Mouse (Mus musculus) CH12.LX (cell line): Measurements from ENCODE around the gene Tbc1d2. TPM values are rescaled to one million over a fixed set of nuclear protein-coding genes. Genes with fewer than 3 reads are reported as not detected.

Source experiments
- DNase-seq: peaks from one replicate; pipeline ENCODE4 v3.0.0-alpha.2; 2013; ENCODE audit errors: extremely low read depth
- H3K27ac ChIP-seq: 2 replicates; pipeline ENCODE4 v1.5.1; 2012; ENCODE audit warnings: low read depth, mild to moderate bottlenecking, control low read depth, moderate library complexity; ENCODE audit not compliant: insufficient read depth
- H3K27me3 ChIP-seq: replicated peaks from 2 replicates; pipeline ENCODE3; 2012; ENCODE audit warnings: inconsistent platforms
- H3K36me3 ChIP-seq, 2 experiments: replicated peaks in 1 of 2; 2 replicates each; pipeline versions ENCODE3 to v1.6.1; 2012; ENCODE audit warnings: inconsistent platforms in 1 of 2, low read length in 1 of 2, mild to moderate bottlenecking in 1 of 2, mixed read lengths in 1 of 2, moderate library complexity in 1 of 2; ENCODE audit not compliant: control insufficient read depth in 1 of 2, insufficient read depth in 1 of 2
- H3K4me1 ChIP-seq, 2 experiments: 2 replicates each; pipeline ENCODE4 v1.6.1; 2012; ENCODE audit warnings: inconsistent platforms in 1 of 2, moderate library complexity in 1 of 2; ENCODE audit not compliant: insufficient read depth in 2 of 2, control insufficient read depth in 1 of 2
- H3K4me2 ChIP-seq: 2 replicates; pipeline ENCODE4 v1.6.1; 2012; ENCODE audit warnings: low read depth, mild to moderate bottlenecking, control low read depth; ENCODE audit not compliant: poor library complexity, insufficient read depth, severe bottlenecking
- H3K4me3 ChIP-seq, 3 experiments: fragments of 150-350 bp in 1 of 3; sonication (generic) in 1 of 3; replicated peaks in 1 of 3; 2 replicates each; pipeline versions ENCODE3 to v1.5.1; 2011 to 2012; ENCODE audit warnings: low read depth in 2 of 3, low read length in 2 of 3, mild to moderate bottlenecking in 2 of 3, moderate library complexity in 2 of 3, control low read depth in 1 of 3, improper control_type of control experiment in 1 of 3, inconsistent platforms in 1 of 3, mixed read lengths in 1 of 3; ENCODE audit not compliant: poor library complexity in 1 of 3
- H3K79me2 ChIP-seq: replicated peaks from 2 replicates; pipeline ENCODE4 v1.6.1; 2012; ENCODE audit warnings: mild to moderate bottlenecking, moderate library complexity; ENCODE audit not compliant: control insufficient read depth, poor library complexity, insufficient read depth, severe bottlenecking; ENCODE audit errors: extremely low read depth
- H3K9ac ChIP-seq: 2 replicates; pipeline ENCODE4 v1.6.1; 2012; ENCODE audit warnings: low read depth, mild to moderate bottlenecking, control low read depth, moderate library complexity; ENCODE audit not compliant: insufficient read depth
- H3K9me3 ChIP-seq: replicated peaks from 2 replicates; pipeline ENCODE3; 2012; ENCODE audit warnings: low read length, inconsistent platforms, mixed read lengths
- CHD1 ChIP-seq: IDR thresholded peaks from 2 replicates; pipeline ENCODE4 v1.6.1; 2012; ENCODE audit warnings: low read depth, low read length, improper control_type of control experiment, inconsistent platforms
- CHD2 ChIP-seq: IDR thresholded peaks from 2 replicates; pipeline ENCODE4 v1.6.1; 2011; ENCODE audit warnings: low read length, improper control_type of control experiment
- EP300 ChIP-seq: IDR thresholded peaks from 2 replicates; pipeline ENCODE4 v1.6.1; 2011; ENCODE audit warnings: low read length, improper control_type of control experiment
- GABPA ChIP-seq: IDR thresholded peaks from 2 replicates; pipeline ENCODE4 v1.6.1; 2012; ENCODE audit warnings: low read depth, low read length, improper control_type of control experiment, inconsistent platforms; ENCODE audit not compliant: insufficient replicate concordance
- JUN ChIP-seq: IDR thresholded peaks from 2 replicates; pipeline ENCODE4 v1.6.1; 2011; ENCODE audit warnings: low read depth, mild to moderate bottlenecking, low read length, improper control_type of control experiment, moderate library complexity; ENCODE audit not compliant: insufficient read depth
- JUND ChIP-seq: conservative IDR thresholded peaks from 2 replicates; pipeline ENCODE4 v1.6.1; 2011; ENCODE audit warnings: low read depth, low read length, improper control_type of control experiment
- MEF2A ChIP-seq: IDR thresholded peaks from 2 replicates; pipeline ENCODE4 v1.6.1; 2014; ENCODE audit warnings: low read depth, mild to moderate bottlenecking, inconsistent platforms, low read length, improper control_type of control experiment, borderline replicate concordance
- MXI1 ChIP-seq: IDR thresholded peaks from 2 replicates; pipeline ENCODE4 v1.6.1; 2011; ENCODE audit warnings: mild to moderate bottlenecking, low read depth, low read length, improper control_type of control experiment
- MYC ChIP-seq: IDR thresholded peaks from 2 replicates; pipeline ENCODE4 v1.6.1; 2011; ENCODE audit warnings: low read depth, mild to moderate bottlenecking, improper control_type of control experiment, low read length
- NELFE ChIP-seq: IDR thresholded peaks from 2 replicates; pipeline ENCODE4 v1.6.1; 2011; ENCODE audit warnings: low read depth, low read length, improper control_type of control experiment
- NRF1 ChIP-seq: IDR thresholded peaks from 2 replicates; pipeline ENCODE4 v1.6.1; 2014; ENCODE audit warnings: low read depth, mild to moderate bottlenecking, inconsistent platforms, low read length, improper control_type of control experiment, moderate library complexity
- RAD21 ChIP-seq: IDR thresholded peaks from 2 replicates; pipeline ENCODE4 v1.6.1; 2011; ENCODE audit warnings: low read depth, mild to moderate bottlenecking, low read length, improper control_type of control experiment, moderate library complexity
- SIN3A ChIP-seq: IDR thresholded peaks from 2 replicates; pipeline ENCODE4 v1.6.1; 2012; ENCODE audit warnings: low read length, improper control_type of control experiment, inconsistent platforms
- SMC3 ChIP-seq: IDR thresholded peaks from 2 replicates; pipeline ENCODE4 v1.6.1; 2011; ENCODE audit warnings: low read depth, low read length, improper control_type of control experiment
- TBP ChIP-seq: conservative IDR thresholded peaks from 2 replicates; pipeline ENCODE4 v1.6.1; 2011; ENCODE audit warnings: low read depth, low read length, improper control_type of control experiment
- TCF12 ChIP-seq: IDR thresholded peaks from 2 replicates; pipeline ENCODE4 v1.6.1; 2014; ENCODE audit warnings: low read depth, mild to moderate bottlenecking, inconsistent platforms, low read length, improper control_type of control experiment
- UBTF ChIP-seq: IDR thresholded peaks from 2 replicates; pipeline ENCODE4 v1.6.1; 2012; ENCODE audit warnings: low read depth, mild to moderate bottlenecking, inconsistent platforms, low read length, improper control_type of control experiment, moderate library complexity
- USF1 ChIP-seq: IDR thresholded peaks from 2 replicates; pipeline ENCODE4 v1.6.1; 2014; ENCODE audit warnings: low read depth, mild to moderate bottlenecking, inconsistent platforms, low read length, improper control_type of control experiment
- ZC3H11A ChIP-seq: IDR thresholded peaks from 2 replicates; pipeline ENCODE4 v1.6.1; 2012; ENCODE audit warnings: low read depth, mild to moderate bottlenecking, inconsistent platforms, low read length, improper control_type of control experiment
- dilution Hi-C: fragments of 300-500 bp; cut with MboI; formaldehyde crosslinking; loops from 2 replicates; pipeline ENCODE4 v1.14.3; 2020; ENCODE audit warnings: low sequenced_read_pairs; ENCODE audit not compliant: extremely low pct_unique_long_range_greater_than_20kb, extremely low pct_ligation_motif_present
- in situ Hi-C: fragments of 300-500 bp; cut with MboI; formaldehyde crosslinking; loops from 3 replicates; pipeline ENCODE4 v1.14.3; 2019; ENCODE audit warnings: low sequenced_read_pairs, low pct_ligation_motif_present, low pct_unique_long_range_greater_than_20kb, mixed read lengths
- polyA plus RNA-seq: library from polyadenylated mRNA; unstranded; fragments of >175 nt; gene quantifications from 2 replicates; pipeline ENCODE4 v1.2.1, GENCODE M21; 2012; ENCODE audit warnings: low read depth; ENCODE audit not compliant: insufficient read length
- total RNA-seq, 2 experiments: library from RNA; depleted of rRNA; stranded (reverse); fragments of 300-350 nt in 1 of 2; fragments of >200 nt in 1 of 2; gene quantifications; 2 replicates each; pipeline ENCODE4 v1.2.3; 2012 to 2014

Gene Tbc1d2
- total and polyA plus RNA-seq, 3 experiments: 0.12 to 1.1 (median 0.29) TPM

DNA sequence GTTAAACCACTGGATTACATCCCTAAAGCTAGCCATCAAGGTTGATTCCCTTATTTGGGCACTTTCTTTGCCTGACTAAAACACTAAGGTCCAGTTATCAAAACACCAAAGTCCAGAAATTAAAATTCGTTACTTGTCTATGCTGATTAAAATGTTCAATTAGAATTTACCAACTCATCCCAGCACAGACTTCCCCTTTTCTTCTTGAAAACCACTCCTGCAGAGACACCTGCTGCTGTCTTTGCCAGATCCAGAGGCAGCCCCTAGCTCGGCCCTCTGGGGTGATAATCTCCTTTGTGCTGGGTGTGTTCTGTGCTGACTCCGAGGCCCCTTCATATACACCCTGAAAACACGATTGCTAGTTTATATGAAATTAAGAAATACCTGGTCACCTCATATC lies 26.0 kb upstream of the Tbc1d2 start:
- no peak overlapping the region for H3K9ac ChIP-seq
- no peak for TF ChIP-seq CHD1
- no peak for TF ChIP-seq SIN3A
- TF ChIP-seq GABPA: no peak
- no peak for TF ChIP-seq CHD2
- no peak for TF ChIP-seq NRF1
- no peak for TF ChIP-seq NELFE
- no peak for TF ChIP-seq UBTF
- no peak for TF ChIP-seq EP300
- TF ChIP-seq TBP: no peak
- no peak for TF ChIP-seq SMC3
- no peak for TF ChIP-seq MEF2A
- TF ChIP-seq, all 38 proteins: peak for 0
- dilution Hi-C loops (no loop called here), in situ Hi-C loops (no loop called here)
- Histone ChIP-seq H3K9me3 (peaks cover 4% of the 10 kb centered on the region), H3K4me1 (peaks cover 3 to 17% of the 10 kb centered on the region in 2 experiments; a peak in 3 of 4 replicates), H3K79me2 (no peaks in the 10 kb centered on the region), H3K27ac (no peak overlapping the region), H3K4me2 (no peak overlapping the region), H3K4me3 (no peak overlapping the region), H3K27me3 (no peaks in the 10 kb centered on the region), H3K36me3 (no peaks in the 10 kb centered on the region)
- DNase-seq: no peak

DNA sequence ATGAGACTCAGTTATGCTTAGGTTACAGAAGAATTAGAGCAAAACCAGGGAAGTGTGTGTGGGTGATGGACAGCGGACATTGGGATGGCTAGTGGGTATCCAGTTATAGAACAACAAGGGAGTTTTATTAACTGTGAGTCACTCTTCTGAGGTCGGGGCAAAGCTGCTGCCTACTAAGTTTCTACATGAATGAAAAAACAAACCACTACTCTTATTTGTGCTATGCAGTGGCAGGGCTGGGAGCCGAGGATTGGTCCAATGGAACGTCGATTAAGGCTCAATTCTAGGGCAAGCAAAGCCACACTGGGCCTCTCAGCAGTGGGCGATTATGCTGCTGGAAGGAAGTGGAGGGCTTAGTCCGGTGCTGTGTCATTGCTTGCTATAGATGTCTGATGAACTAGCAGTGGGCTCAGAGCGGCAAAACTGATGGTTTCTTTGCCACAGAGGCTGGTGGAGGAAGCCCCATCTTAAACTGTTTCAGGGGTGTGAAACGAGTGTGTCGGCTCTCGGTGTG lies 25.3 kb upstream of the Tbc1d2 start:
- DNase-seq: no peak
- dilution Hi-C loops: no loop called here
- in situ Hi-C loops: no loop called here
- peaks cover 7 to 17% of the 10 kb centered on the region in 2 experiments; a peak in 3 of 4 replicates for H3K4me1 ChIP-seq
- no peaks in the 10 kb centered on the region for H3K27me3 ChIP-seq
- TF ChIP-seq JUND (no peak), RAD21 (no peak), JUN (no peak), USF1 (no peak), MXI1 (no peak), MYC (no peak), SIN3A (no peak), ZC3H11A (no peak), TCF12 (no peak)
- no peak overlapping the region for H3K4me2 ChIP-seq
- H3K36me3 ChIP-seq: no peaks in the 10 kb centered on the region
- no peaks in the 10 kb centered on the region for H3K79me2 ChIP-seq
- peaks cover 4% of the 10 kb centered on the region for H3K9me3 ChIP-seq
- no peak overlapping the region for H3K4me3 ChIP-seq
- H3K27ac ChIP-seq: no peak overlapping the region
- no peak overlapping the region for H3K9ac ChIP-seq
